Mouse (Mus musculus) heart, embryonic 12.5 days (tissue): Measurements from ENCODE around the gene Gm7233. TPM values are rescaled to one million over a fixed set of nuclear protein-coding genes. Genes with fewer than 3 reads are reported as not detected.
A peak's percentile ranks its signal among the peaks of the same experiment; 100 is the strongest.
"Not testable (repeated sequence)": the region's sequence is repeated elsewhere in the genome, so short reads cannot be mapped to it uniquely, and the experiment has no call there.

Experiments
- ATAC-seq: fragments of 200-750 bp; cut with Nextera tagmentation; 2 replicates; pipeline ENCODE4 v1.8.0; 2017; ENCODE audit warnings: moderate TSS enrichment, moderate library complexity; ENCODE audit not compliant: insufficient number of reproducible peaks, low FRiP score
- H3K27ac ChIP-seq: fragments of 300-500 bp; sonication (generic); 2 replicates; pipeline ENCODE4 v1.5.1; 2016; ENCODE audit warnings: mild to moderate bottlenecking, moderate library complexity; ENCODE audit not compliant: poor library complexity, severe bottlenecking
- H3K27me3 ChIP-seq: fragments of 300-500 bp; sonication (generic); replicated peaks from 2 replicates; pipeline ENCODE4 v1.6.1; 2016; ENCODE audit warnings: mild to moderate bottlenecking, moderate library complexity
- H3K36me3 ChIP-seq: fragments of 300-500 bp; sonication (generic); 2 replicates; pipeline ENCODE4 v1.6.1; 2016; ENCODE audit warnings: mild to moderate bottlenecking, moderate library complexity
- H3K4me1 ChIP-seq: fragments of 300-500 bp; sonication (generic); replicated peaks from 2 replicates; pipeline ENCODE4 v1.6.1; 2016; ENCODE audit warnings: mild to moderate bottlenecking
- H3K4me2 ChIP-seq: fragments of 300-500 bp; sonication (generic); 2 replicates; pipeline ENCODE4 v1.6.1; 2016; ENCODE audit warnings: mild to moderate bottlenecking, moderate library complexity
- H3K4me3 ChIP-seq: fragments of 300-500 bp; sonication (generic); 2 replicates; pipeline ENCODE4 v1.5.1; 2016; ENCODE audit warnings: mild to moderate bottlenecking
- H3K9ac ChIP-seq: fragments of 300-500 bp; sonication (generic); 2 replicates; pipeline ENCODE4 v1.6.1; 2016; ENCODE audit warnings: mild to moderate bottlenecking, moderate library complexity
- H3K9me3 ChIP-seq: fragments of 300-500 bp; sonication (generic); replicated peaks from 2 replicates; pipeline ENCODE4 v1.6.1; 2016; ENCODE audit warnings: mild to moderate bottlenecking, moderate library complexity
- WGBS: fragments of 180-500 bp; shearing (Covaris S2); methylation state at CpG from one replicate; pipeline ENCODE4 v1.1.7; 2016; 5-methylcytosine and 5-hydroxymethylcytosine counted together
- polyA plus RNA-seq: library from polyadenylated mRNA; unstranded; fragments of >200 nt; fragmentation: Nextera tagmentation; extraction: Ambion mirVana; gene quantifications from 2 replicates; pipeline ENCODE4 v1.2.1, GENCODE M21; 2016

Gm7233 gene
- 0.09 TPM in 1 of 2 replicates, not detected in the other for polyA plus RNA-seq

DNA sequence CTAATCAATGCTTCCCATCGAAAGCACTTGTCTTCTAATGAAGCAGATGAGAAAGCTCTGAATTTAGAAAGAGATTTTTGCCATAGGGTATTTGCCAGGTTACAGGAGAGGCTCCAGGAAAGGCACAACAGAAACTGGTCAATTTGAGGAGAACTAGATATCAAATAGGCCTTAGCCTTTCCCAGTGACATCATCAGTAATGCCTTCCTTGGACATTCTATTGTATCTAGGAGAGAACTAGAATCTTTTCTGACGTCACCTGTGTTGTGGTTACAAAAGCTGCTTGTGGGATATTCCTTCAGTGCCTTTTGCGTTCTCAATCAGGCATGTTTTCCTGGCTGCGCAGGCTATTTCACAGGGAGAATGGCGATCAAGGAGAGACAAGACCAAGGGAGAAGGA is at the start of gene Gm7233:
Gm7233 (plus strand) TSS at position 301 of the 400 bp plus-strand sequence.
- not testable (repeated sequence) for H3K9me3 ChIP-seq, H3K36me3 ChIP-seq, ATAC-seq, H3K27me3 ChIP-seq, H3K4me3 ChIP-seq, H3K27ac ChIP-seq, H3K9ac ChIP-seq, H3K4me1 ChIP-seq, H3K4me2 ChIP-seq
- WGBS, result 72% methylated on average over 5 of the region's 5 CpGs

DNA sequence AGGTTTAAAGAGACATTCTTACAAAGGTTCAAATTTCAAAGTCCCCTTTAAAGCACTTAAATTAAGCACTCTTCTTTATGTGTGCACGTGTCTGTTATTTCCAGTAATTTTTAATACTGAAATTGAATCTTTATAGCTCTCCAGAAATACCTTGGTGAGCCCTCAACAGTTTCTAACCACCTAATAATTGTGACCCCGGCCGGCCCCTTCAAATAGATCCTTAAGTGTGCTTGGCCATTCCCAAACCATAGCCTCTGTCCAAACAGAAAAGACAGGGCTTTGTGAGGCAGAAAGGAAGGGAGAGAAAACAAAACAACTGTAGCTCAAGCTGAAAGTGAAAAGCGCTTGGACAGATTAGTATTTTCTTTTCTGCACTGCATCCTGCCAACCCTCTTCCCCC is 12.5 kb upstream of the Gm7233 start:
- WGBS, result 56% methylated on average over 4 of the region's 4 CpGs
- H3K4me3 ChIP-seq, H3K9ac ChIP-seq, H3K36me3 ChIP-seq, H3K27ac ChIP-seq, H3K9me3 ChIP-seq, H3K27me3 ChIP-seq, ATAC-seq, H3K4me1 ChIP-seq, H3K4me2 ChIP-seq: not testable (repeated sequence)

DNA sequence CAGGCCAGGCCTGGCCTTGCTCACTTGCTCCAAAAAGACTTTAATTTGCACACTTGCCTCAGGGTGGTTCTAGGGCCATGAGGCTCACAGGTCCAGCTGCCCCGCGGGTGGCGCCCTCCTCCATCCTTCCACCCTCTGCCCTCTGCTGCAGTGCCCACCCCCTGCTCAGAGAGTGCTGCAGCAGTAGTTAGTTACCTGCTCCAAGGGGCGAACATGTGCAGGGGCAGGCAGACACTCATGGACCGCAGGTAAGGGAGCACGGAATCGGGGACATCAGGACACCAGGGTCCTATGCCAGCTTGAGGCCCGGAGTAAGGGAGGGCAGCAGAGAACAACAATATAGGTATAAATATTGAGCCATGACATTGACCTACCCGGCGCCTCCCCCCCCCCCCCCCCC is 11.7 kb upstream of the Gm7233 start:
- H3K4me2 ChIP-seq, H3K27ac ChIP-seq, H3K9ac ChIP-seq, H3K36me3 ChIP-seq, H3K9me3 ChIP-seq, H3K4me1 ChIP-seq, ATAC-seq, H3K4me3 ChIP-seq, H3K27me3 ChIP-seq: not testable (repeated sequence)
- WGBS, result no CpG with 5 or more reads among the region's 10 CpGs

DNA sequence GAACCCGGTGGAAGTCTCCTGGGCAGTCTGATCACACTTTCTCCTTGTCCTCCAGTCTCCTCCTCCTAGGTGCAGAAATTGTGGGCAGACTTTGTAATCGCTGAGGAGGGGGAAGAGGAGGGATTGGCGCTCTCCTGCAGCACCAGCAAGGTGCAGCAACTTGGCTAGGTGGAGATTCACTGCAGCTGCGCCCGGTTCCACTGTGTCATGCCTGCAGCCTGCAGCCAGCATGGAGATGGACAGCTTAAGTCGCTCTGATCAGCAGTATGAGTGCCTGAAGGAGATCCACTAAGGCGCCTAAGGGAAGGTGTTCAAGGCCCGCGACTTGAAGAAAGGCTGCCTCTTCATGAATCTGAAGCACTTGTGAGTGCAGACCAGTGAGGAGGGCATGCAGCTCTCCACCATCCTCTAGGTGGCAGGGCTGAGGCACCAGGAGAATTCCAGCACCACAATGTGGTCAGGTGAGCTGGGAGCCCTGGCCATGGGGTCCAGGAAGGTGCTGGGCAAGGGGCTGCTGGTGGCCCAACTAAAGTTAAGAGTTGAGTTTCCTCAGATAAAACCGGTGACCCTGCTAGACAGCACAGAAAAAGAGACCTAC is 11.0 kb upstream of the Gm7233 start:
- not testable (repeated sequence) for H3K4me3 ChIP-seq, H3K4me1 ChIP-seq, H3K9ac ChIP-seq, H3K4me2 ChIP-seq, H3K36me3 ChIP-seq, H3K27me3 ChIP-seq, H3K27ac ChIP-seq, H3K9me3 ChIP-seq
- 17% methylated on average over 1 of the region's 10 CpGs for WGBS
- peak; percentile 33; the same call in 1 of the 2 replicates for ATAC-seq

DNA sequence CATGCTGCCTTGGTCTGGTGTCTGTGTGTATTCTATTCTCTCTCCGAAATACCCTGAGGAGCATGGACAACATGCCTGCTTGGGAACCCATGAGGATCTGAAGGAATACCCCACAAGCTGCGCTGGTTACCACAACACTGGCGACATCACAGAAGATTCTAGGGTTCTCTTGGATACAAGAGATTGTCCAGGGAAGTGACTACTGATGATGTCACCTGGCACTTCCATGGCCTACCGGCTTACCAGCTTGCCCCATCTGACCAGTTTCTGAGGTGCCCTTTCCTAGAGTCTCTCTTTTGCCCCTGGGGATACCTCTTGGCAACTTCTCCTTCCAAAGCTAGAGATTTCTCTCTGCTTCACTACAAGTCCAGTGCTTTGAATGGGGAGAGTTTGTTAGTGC is 55.5 kb downstream of the Gm7233 start, which contains the start of gene Gm8122:
Gm8122 (minus strand) TSS at position 101 of the 400 bp plus-strand sequence.
- WGBS, result 79% methylated on average over 4 of the region's 4 CpGs

More for the DNA sequence above, 55.5 kb downstream of the Gm7233 start, which contains the start of gene Gm8122:
- H3K9ac ChIP-seq, H3K36me3 ChIP-seq, H3K4me2 ChIP-seq, H3K4me3 ChIP-seq, H3K9me3 ChIP-seq, ATAC-seq, H3K27ac ChIP-seq, H3K27me3 ChIP-seq, H3K4me1 ChIP-seq: not testable (repeated sequence)

Other genes starting within 250 kb of the Gm7233 start
- gene Gm8082, start 186.2 kb upstream of the Gm7233 start, polyA plus RNA-seq, result not detected in 2 replicates
- not detected in 2 replicates for gene Gm10376, start 164.2 kb upstream of the Gm7233 start, polyA plus RNA-seq
- not detected in 2 replicates for gene Gm8094, start 103.2 kb upstream of the Gm7233 start, polyA plus RNA-seq
- gene Gm8104, start 79.3 kb upstream of the Gm7233 start, polyA plus RNA-seq, result not detected in 2 replicates
- gene Gm8122, start 55.4 kb downstream of the Gm7233 start, polyA plus RNA-seq, result not detected in 2 replicates
- gene Gm8126, start 78.8 kb downstream of the Gm7233 start, polyA plus RNA-seq, result not detected in 2 replicates
- gene Gm9732, start 95.2 kb downstream of the Gm7233 start, polyA plus RNA-seq, result not detected in 2 replicates
- gene Gm8127, start 114.0 kb downstream of the Gm7233 start, polyA plus RNA-seq, result not detected in 2 replicates
- gene 1700001F09Rik, start 167.9 kb downstream of the Gm7233 start, polyA plus RNA-seq, result not detected in 2 replicates
- gene Gm8138, start 236.5 kb downstream of the Gm7233 start, polyA plus RNA-seq, result not detected in 2 replicates